Mouse (Mus musculus) limb, embryonic 15.5 days (tissue): Measurements from ENCODE around the gene Pde4c. TPM values are rescaled to one million over a fixed set of nuclear protein-coding genes. Genes with fewer than 3 reads are reported as not detected.
A peak's percentile ranks its signal among the peaks of the same experiment; 100 is the strongest.

Experiments used
- ATAC-seq: fragments of 200-750 bp; cut with Nextera tagmentation; 2 replicates; pipeline ENCODE4 v1.8.0; 2017; ENCODE audit warnings: low read depth, moderate TSS enrichment; ENCODE audit not compliant: insufficient number of reproducible peaks, low FRiP score, low TSS enrichment
- H3K27ac ChIP-seq: fragments of 300-500 bp; sonication (generic); 2 replicates; pipeline ENCODE4 v1.5.1; 2015; ENCODE audit warnings: moderate library complexity, mild to moderate bottlenecking, inconsistent platforms
- H3K27me3 ChIP-seq: fragments of 300-500 bp; sonication (generic); 2 replicates; pipeline ENCODE4 v1.6.1; 2015; ENCODE audit warnings: inconsistent platforms
- H3K36me3 ChIP-seq: fragments of 300-500 bp; sonication (generic); 2 replicates; pipeline ENCODE4 v1.6.1; 2015; ENCODE audit warnings: inconsistent platforms
- H3K4me1 ChIP-seq: fragments of 300-500 bp; sonication (generic); 2 replicates; pipeline ENCODE4 v1.6.1; 2015; ENCODE audit warnings: inconsistent platforms
- H3K4me2 ChIP-seq: fragments of 300-500 bp; sonication (generic); 2 replicates; pipeline ENCODE4 v1.6.1; 2015; ENCODE audit warnings: mild to moderate bottlenecking, inconsistent platforms
- H3K4me3 ChIP-seq: fragments of 300-500 bp; sonication (generic); 2 replicates; pipeline ENCODE4 v1.5.1; 2015; ENCODE audit warnings: mild to moderate bottlenecking, inconsistent platforms
- H3K9ac ChIP-seq: fragments of 300-500 bp; sonication (generic); 2 replicates; pipeline ENCODE4 v1.6.1; 2015; ENCODE audit warnings: inconsistent platforms
- H3K9me3 ChIP-seq: fragments of 300-500 bp; sonication (generic); 2 replicates; pipeline ENCODE4 v1.6.1; 2016; ENCODE audit warnings: inconsistent platforms
- WGBS: fragments of 180-500 bp; shearing (Covaris S2); methylation state at CpG from one replicate; pipeline ENCODE4 v1.1.7; 2015; 5-methylcytosine and 5-hydroxymethylcytosine counted together
- polyA plus RNA-seq: library from polyadenylated mRNA; unstranded; fragments of >200 nt; fragmentation: Nextera tagmentation; extraction: Ambion mirVana; gene quantifications from 2 replicates; pipeline ENCODE4 v1.2.1, GENCODE M21; 2015

The Pde4c gene
- polyA plus RNA-seq, 1 experiment from 2014 or later: 0.05 TPM

DNA sequence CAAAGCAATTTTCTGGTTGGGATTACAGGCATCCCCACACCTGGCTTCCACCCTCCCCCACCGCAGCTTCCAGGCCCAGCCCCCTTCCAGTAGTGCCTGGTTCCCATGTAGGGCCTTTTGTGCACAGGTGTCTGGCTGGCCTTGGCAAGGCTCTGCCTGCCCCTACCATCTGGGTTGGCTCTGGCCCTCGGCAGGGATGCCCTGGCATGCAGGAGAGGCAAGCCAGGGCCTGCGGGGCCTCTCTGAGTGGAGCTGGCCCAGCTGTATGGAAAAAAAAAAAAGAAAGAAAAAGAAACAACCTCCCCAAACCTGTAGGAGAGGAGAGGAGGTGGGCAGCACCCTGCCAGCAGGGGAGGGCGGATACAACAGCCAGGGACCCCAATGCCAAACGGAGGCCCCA, 49.9 kb downstream of the Pde4c start:
- Histone ChIP-seq H3K36me3 (peaks cover 59% of the 10 kb centered on the region), H3K27me3 (no peaks in the 10 kb centered on the region), H3K4me3 (peak overlapping the region; percentile 22), H3K9ac (0 out of 2 replicates have a peak overlapping the region, but pooled peaks have one; percentile 28), H3K27ac (peak overlapping the region; percentile 85), H3K4me2 (peak overlapping the region; percentile 35), H3K4me1 (peaks cover 61% of the 10 kb centered on the region), H3K9me3 (no peaks in the 10 kb centered on the region)
- 42% methylated on average over 5 of the region's 5 CpGs for WGBS
- no peak for ATAC-seq

DNA sequence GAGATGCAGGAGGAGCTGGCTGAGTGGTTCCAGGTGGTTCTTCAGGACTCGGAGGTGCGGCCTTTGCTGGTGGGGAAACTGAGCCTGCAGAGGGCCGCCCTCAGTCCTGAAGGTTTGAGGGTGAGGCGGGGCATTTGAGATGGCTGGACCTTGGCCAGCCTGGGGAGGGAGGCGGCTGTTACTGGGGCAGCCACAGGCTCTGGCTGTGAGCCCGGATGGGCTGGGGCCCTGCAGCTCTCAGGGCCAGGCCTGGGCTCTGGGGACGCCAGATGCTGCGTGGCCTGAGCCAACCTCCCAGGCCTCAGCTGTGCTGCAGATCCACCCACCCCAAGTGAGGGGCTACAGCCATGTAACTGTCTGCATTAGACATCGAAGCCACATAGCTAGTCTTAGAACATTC, 50.3 kb downstream of the Pde4c start:
- H3K36me3 ChIP-seq: peaks cover 59% of the 10 kb centered on the region
- H3K27ac ChIP-seq: peak overlapping the region; percentile 85
- H3K9ac ChIP-seq: peak overlapping the region; percentile 28; the same call in 1 of the 2 replicates
- H3K27me3 ChIP-seq: no peaks in the 10 kb centered on the region
- H3K4me2 ChIP-seq: peak overlapping the region; percentile 35
- H3K4me1 ChIP-seq: peaks cover 64% of the 10 kb centered on the region
- H3K9me3 ChIP-seq: no peaks in the 10 kb centered on the region
- peak; percentile 49 for ATAC-seq
- WGBS: 27% methylated on average over 9 of the region's 9 CpGs
- H3K4me3 ChIP-seq: peak overlapping the region; percentile 22

DNA sequence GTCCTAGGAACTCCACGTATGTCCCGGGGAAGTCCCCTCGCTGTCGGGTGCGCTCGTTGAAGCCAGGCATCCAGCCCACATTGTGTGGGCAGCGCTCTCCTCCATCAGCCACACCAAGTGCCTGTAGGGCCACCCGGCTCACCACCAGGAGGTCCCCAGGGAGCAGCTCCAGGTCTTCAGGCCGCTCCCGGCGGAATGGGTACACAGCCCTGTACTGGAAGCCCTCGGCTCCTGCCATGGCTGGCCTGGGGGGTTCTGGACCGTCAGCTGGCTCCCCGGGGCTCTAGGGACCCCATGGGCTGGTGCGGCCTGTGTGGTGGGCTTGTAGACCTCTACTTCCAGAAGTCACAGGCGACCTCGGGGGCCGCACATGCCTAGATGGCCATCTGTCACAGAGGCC, 51.2 kb downstream of the Pde4c start:
- 93% methylated on average over 18 of the region's 18 CpGs for WGBS
- no peak for ATAC-seq
- Histone ChIP-seq H3K27ac (peak overlapping the region; percentile 85), H3K36me3 (peaks cover 59% of the 10 kb centered on the region), H3K9me3 (no peaks in the 10 kb centered on the region), H3K4me3 (0 out of 2 replicates have a peak overlapping the region, but pooled peaks have one; percentile 9), H3K27me3 (no peaks in the 10 kb centered on the region), H3K4me1 (peaks cover 61% of the 10 kb centered on the region), H3K4me2 (peak overlapping the region; percentile 81; the same call in 1 of the 2 replicates), H3K9ac (0 out of 2 replicates have a peak overlapping the region, but pooled peaks have one; percentile 93)

DNA sequence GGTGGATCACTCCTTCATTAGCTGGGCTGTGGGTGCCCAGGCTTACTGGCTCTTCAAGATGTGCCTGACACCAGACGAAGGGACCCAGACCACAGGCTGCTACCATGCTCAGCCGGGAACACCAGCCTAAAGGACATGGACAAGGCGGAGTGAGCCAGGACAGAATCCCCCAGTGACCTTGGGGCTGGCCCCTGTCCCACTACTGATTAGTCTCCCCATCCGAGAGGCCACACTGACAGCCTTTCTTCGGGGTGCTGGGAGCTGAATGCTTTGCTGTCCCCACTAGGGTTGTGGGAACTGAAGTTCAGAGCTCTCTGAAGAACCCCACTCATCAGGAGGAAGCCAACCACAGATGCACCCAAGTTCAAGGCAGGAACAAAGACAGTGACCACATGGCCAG, 51.7 kb downstream of the Pde4c start:
- no peak for ATAC-seq
- H3K4me1 ChIP-seq: peaks cover 60% of the 10 kb centered on the region
- 91% methylated on average over 5 of the region's 5 CpGs for WGBS

DNA sequence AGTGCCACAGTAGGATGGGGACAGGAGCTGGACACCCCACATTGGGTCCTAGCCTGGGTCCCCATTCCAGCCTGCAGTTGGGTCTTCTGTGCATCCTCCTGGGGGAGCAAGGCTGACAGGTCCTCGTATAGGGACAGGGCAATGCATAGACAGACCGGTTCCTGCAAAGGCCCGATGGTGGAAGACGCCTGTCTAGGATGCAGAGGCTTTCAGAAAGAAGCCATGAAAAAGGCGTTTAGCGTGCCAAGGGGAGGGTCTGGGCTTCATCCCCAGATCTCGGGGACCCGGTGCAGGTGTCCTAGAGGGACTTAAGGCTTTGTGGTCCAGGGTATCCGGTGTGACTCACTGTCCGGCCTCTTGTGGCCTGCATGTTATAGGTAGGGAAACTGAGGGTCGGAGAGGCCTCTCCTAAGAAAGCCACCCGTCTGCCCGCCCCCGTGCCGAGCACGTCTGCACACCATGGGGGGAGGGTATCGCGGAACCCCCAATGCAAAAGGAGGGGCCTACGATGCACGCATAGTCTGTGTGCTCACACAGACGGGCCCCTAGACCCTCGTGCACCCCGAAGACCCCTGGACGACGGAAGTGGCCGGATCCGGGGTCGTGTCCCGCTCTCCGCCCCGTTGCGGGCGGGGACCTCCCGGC, 52.5 kb downstream of the Pde4c start:
- ATAC-seq: no peak
- Histone ChIP-seq H3K4me2 (peak overlapping the region; percentile 81), H3K4me3 (peak overlapping the region; percentile 87), H3K4me1 (peaks cover 60% of the 10 kb centered on the region), H3K9me3 (no peaks in the 10 kb centered on the region), H3K9ac (peak overlapping the region; percentile 93), H3K36me3 (peaks cover 59% of the 10 kb centered on the region), H3K27me3 (no peaks in the 10 kb centered on the region), H3K27ac (peak overlapping the region; percentile 99)
- WGBS: 2% methylated on average over 34 of the region's 34 CpGs

More for the DNA sequence above, 51.7 kb downstream of the Pde4c start:
- Histone ChIP-seq H3K36me3 (peaks cover 59% of the 10 kb centered on the region), H3K27ac (peak overlapping the region; percentile 85; the same call in 1 of the 2 replicates), H3K27me3 (no peaks in the 10 kb centered on the region), H3K4me2 (peak overlapping the region; percentile 81), H3K9me3 (no peaks in the 10 kb centered on the region), H3K9ac (peak overlapping the region; percentile 93), H3K4me3 (peak overlapping the region; percentile 87)

DNA sequence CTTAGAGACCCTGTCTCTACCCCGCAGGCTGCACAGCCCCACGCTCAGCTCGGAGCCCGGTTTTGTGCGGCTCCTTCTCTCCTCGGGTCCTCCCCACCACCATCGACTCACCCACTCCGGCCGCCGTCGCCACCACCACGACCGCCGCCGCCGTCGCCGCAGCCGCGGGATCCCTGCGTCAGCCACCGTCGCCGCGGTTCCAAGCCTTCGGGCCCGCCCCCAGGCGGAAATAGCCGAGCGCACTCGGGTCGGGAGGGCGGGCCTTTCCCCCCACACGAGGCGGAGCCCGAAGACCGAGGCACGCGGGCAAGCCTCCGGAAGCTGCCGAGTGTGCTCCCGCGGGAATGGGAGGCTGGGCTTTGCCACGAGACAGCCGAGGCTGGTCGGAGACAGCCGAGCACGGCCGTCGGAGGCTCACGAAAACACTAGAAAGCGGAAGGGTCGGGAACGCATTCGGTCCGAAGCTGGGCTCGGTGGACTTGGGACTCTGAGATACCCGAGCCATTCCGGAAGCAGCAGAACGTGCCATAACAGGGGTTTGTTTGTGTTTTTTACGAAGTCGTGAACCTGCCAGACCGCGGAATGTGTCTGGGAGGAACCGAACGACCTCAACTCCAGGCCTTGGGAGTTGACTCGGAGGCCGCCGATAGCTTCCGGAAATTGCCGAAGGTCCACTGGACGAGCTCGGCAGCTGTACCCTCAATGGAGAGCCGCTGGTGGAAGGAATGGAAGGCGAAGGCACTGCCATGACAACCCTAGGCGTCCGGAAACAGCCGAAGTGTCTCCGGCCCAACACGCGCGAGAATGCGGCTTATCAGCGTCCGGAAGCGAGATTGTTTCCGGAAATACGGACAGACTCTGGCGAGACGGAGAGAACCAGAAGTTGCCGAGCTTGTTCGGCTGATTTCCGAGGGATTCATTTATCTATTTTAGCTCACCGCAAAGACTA, 53.2 kb downstream of the Pde4c start, which contains the start of gene Pik3r2:
Gene Pik3r2, minus strand, starts transcription at position 218 of the 949 bp plus-strand sequence.
- Histone ChIP-seq H3K4me1 (peaks cover 58% of the 10 kb centered on the region), H3K9ac (peak within 1 kb of the TSS; percentile 93), H3K36me3 (peaks cover 59% of the 10 kb centered on the region), H3K4me3 (peak within 1 kb of the TSS; percentile 87), H3K9me3 (no peaks in the 10 kb centered on the region), H3K27me3 (no peaks in the 10 kb centered on the region), H3K27ac (peak within 1 kb of the TSS; percentile 99), H3K4me2 (peak within 1 kb of the TSS; percentile 81)
- under 1% methylated on average over 94 of the region's 94 CpGs for WGBS
- peak; percentile 91 for ATAC-seq

DNA sequence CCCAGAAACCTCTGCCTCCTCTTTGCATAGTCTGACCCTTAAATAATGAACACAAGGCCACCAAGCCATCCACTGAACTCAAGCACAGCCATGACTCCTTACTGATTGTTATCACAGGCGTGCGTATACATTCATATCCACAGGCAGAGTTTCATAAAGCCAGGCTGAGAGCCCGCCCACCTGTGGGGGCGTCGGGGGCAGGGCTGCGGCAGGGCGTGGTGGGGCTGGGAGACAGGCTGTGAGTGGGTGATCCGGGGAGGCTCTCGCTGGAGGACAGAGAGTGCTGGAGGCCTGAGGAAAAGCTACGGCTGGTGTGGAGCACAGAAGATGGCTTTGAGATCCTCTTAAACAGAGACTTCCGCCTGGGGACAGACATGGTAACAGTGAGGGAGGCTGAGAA, 56.6 kb downstream of the Pde4c start:
- no peak for ATAC-seq
- Histone ChIP-seq H3K9me3 (no peaks in the 10 kb centered on the region), H3K4me3 (no peak overlapping the region), H3K4me2 (no peak overlapping the region), H3K27me3 (no peaks in the 10 kb centered on the region), H3K4me1 (peaks cover 24% of the 10 kb centered on the region), H3K9ac (no peak overlapping the region), H3K27ac (no peak overlapping the region), H3K36me3 (peaks cover 64% of the 10 kb centered on the region)
- 67% methylated on average over 11 of the region's 11 CpGs for WGBS

DNA sequence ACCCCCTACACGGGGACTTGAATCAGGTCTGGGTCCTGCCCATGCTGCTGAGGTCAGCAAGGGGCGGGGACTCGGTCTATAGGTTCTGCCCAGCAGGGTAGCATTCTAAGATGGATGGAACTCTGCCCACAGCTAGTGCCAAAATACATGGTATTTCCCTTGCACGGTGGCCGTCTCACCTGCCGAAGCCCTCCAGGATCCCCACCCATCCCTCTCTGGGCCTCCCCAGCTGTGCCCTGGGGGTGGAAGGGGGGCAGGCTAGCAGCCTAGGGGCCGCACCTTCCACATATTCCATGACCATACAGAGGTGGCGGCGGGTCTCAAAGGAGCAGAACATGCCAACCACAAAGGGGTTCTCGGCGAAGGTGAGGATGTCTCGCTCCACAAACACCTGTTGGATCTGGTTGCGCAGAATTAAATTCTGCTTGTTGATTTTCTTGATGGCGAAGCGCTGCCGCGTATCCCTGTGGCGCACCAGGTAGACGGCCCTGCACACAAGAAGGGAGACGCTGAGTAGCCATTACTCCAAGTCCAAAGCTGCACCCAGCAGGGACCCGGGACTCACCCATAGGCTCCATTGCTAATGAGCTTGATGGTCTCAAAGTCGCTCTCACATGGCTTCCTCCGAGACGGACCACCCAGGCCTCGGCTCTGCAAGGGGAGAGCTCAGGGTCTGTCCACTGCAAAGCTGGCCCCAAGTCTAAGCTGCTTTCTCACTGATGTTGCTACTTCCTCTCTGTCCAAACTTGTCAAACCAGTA, 63.0 kb downstream of the Pde4c start:
- Histone ChIP-seq H3K4me2 (no peak overlapping the region), H3K9ac (no peak overlapping the region), H3K4me1 (peaks cover 30% of the 10 kb centered on the region), H3K4me3 (no peak overlapping the region), H3K36me3 (peaks cover 77% of the 10 kb centered on the region), H3K27ac (no peak overlapping the region), H3K9me3 (no peaks in the 10 kb centered on the region), H3K27me3 (no peaks in the 10 kb centered on the region)
- WGBS: 88% methylated on average over 25 of the region's 25 CpGs
- no peak for ATAC-seq

DNA sequence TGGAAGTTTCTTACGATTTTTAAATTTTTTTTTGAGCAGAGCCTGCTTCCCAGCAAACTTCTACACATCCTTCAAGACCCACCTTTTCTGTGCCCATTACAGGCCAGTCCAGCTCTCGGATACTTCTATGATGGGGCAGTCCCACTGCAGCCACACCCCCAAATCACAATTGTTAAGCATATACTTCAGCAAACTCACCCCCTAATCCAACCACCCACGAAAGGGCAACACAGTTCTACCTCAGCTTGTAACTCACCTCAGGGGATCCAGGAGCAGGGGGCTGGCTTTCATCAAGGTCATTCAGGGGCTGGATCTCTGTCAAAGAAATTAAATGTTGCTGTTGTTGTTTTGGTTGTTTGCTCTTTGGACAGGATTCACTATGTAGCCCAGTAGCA, 63.5 kb downstream of the Pde4c start:
- Histone ChIP-seq H3K36me3 (peaks cover 71% of the 10 kb centered on the region), H3K4me2 (no peak overlapping the region), H3K4me3 (no peak overlapping the region), H3K9ac (no peak overlapping the region), H3K4me1 (peaks cover 36% of the 10 kb centered on the region), H3K9me3 (no peaks in the 10 kb centered on the region), H3K27ac (no peak overlapping the region), H3K27me3 (no peaks in the 10 kb centered on the region)
- no peak for ATAC-seq
- WGBS: 75% methylated on average over 3 of the region's 3 CpGs

DNA sequence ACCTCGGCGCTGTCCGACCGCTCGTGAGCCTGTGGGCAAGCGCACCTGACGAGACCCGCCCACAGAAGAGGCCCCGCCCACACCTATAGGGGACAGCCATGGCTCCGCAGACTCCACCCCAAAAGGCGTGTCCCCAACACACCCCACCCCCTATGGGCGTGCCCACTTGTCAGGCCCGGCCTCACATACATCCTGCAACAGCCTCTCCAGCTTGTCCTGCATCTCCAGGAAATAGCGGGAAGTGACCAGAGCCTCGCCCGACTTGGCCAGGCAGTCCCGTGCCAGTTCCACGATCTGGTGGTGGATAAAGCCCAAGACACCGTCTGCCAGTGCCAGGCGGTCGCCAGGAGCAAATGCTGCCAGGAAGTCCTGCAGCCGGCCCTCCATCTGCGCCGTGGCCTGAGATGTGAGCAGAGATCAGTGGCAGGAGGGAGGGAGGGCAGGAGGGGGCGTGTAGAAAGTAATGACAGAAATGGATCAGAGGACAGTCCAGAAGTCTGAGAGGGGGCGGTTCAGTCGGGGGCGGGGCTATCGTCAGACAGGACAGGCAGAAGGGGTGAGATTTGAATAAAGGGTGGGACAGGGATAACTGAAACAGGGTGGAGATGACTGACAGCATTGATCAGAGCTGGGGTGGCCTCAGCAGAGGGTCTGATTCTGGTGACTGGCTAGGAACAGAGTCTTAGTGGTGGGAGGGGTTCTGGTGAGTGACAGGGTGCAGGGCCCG, 64.6 kb downstream of the Pde4c start:
- Histone ChIP-seq H3K4me2 (no peak overlapping the region), H3K4me1 (peaks cover 44% of the 10 kb centered on the region), H3K9ac (no peak overlapping the region), H3K27me3 (no peaks in the 10 kb centered on the region), H3K27ac (0 out of 2 replicates have a peak overlapping the region, but pooled peaks have one; percentile 40), H3K4me3 (no peak overlapping the region), H3K36me3 (peaks cover 66% of the 10 kb centered on the region), H3K9me3 (no peaks in the 10 kb centered on the region)
- 33% methylated on average over 30 of the region's 30 CpGs for WGBS
- no peak for ATAC-seq

DNA sequence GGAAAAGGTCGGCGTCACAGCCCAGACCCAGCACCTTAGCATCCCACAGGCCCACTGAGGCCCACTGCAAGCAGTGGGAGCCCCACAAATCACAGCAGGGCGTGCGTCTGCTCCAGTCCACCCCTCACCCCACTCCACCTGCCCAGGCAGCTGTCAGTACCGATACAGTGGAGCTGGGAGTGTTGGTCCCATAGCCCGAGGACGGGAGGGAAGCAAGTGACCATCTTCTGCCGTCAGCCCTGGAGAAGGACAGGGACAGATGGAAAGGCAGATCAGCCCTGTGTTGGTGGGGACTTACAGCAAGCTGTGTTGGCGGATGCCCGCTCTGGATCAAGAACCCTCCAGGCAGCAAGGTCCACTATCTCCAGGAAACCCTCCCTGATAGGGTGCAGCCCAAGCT, 65.5 kb downstream of the Pde4c start:
- H3K36me3 ChIP-seq: peaks cover 56% of the 10 kb centered on the region
- WGBS: 84% methylated on average over 10 of the region's 10 CpGs
- ATAC-seq: no peak
- no peaks in the 10 kb centered on the region for H3K27me3 ChIP-seq
- H3K4me2 ChIP-seq: no peak overlapping the region
- H3K9ac ChIP-seq: no peak overlapping the region
- no peaks in the 10 kb centered on the region for H3K9me3 ChIP-seq
- H3K4me1 ChIP-seq: peaks cover 47% of the 10 kb centered on the region
- no peak overlapping the region for H3K4me3 ChIP-seq
- 0 out of 2 replicates have a peak overlapping the region, but pooled peaks have one; percentile 40 for H3K27ac ChIP-seq
